12 mouse cellular contexts compared by ENCODE assay signal in genomic region chr11:19350331-19351242, GRCm38 (mm10).
DNase-seq lines count a peak whose midpoint lies in the region; ATAC-seq and TF ChIP-seq lines count a peak whose summit lies in the region.
"Had no signal": no experiment of that assay in that cellular context is flagged by ENCODE, and none has a peak within 500 bp of the region (broad histone marks: within the 10 kb centered on the region; RNA-seq: fewer than 3 reads in every experiment).

No protein-coding gene starts in this region.

- no peak for TF ChIP-seq POLR2A in cerebellum, adult 2 months (IDR thresholded peaks at IDR 0.05; ENCODE audit: borderline replicate concordance, insufficient read depth, low read length)

- no peak overlapping the region for H3K27ac ChIP-seq in forebrain, embryonic 13.5 days
- H3K27ac ChIP-seq in intestine, embryonic 14.5 days (ENCODE audit: low read depth): no peak overlapping the region
- no peak overlapping the region for H3K27ac ChIP-seq in neural tube, embryonic 12.5 days
- no peak overlapping the region for H3K27ac ChIP-seq in cerebellum, adult 2 months (ENCODE audit: insufficient read depth, low read length)
- H3K27ac ChIP-seq: embryonic facial prominence, embryonic 10.5 days had no signal

- 0 out of 2 replicates have a peak overlapping the region, but pooled peaks have one; percentile 27 for H3K9ac ChIP-seq in forebrain, embryonic 13.5 days
- H3K9ac ChIP-seq in intestine, embryonic 14.5 days (ENCODE audit: low read length): no peak overlapping the region
- H3K9ac ChIP-seq in neural tube, embryonic 12.5 days: no peak overlapping the region

- 33% methylated on average over 13 of the region's 13 CpGs for WGBS in forebrain, embryonic 13.5 days
- 25% methylated on average over 13 of the region's 13 CpGs for WGBS in intestine, embryonic 14.5 days
- 37% methylated on average over 13 of the region's 13 CpGs for WGBS in neural tube, embryonic 12.5 days
- WGBS in cerebellum, adult 2 months: 81% methylated on average over 13 of the region's 13 CpGs

- H3K4me1 ChIP-seq in forebrain, embryonic 13.5 days: peaks cover 21% of the 10 kb centered on the region
- 0 out of 2 replicates have a peak, but pooled peaks cover 10% of the 10 kb centered on the region for H3K4me1 ChIP-seq in intestine, embryonic 14.5 days (replicated peaks; ENCODE audit: control insufficient read depth, insufficient read depth, low read length)
- H3K4me1 ChIP-seq in neural tube, embryonic 12.5 days: peaks cover 2% of the 10 kb centered on the region; the same call in 1 of the 2 replicates
- H3K4me1 ChIP-seq in cerebellum, adult 2 months (ENCODE audit: control insufficient read depth, insufficient read depth, low read length): no peaks in the 10 kb centered on the region
- H3K4me1 ChIP-seq: megakaryocyte, embryonic 14.5 days had no signal

- peak overlapping the region; percentile 26 for H3K4me3 ChIP-seq in forebrain, embryonic 13.5 days
- H3K4me3 ChIP-seq in intestine, embryonic 14.5 days (ENCODE audit: low read depth, low read length): no peak overlapping the region
- H3K4me3 ChIP-seq in neural tube, embryonic 12.5 days: no peak overlapping the region
- no peak overlapping the region for H3K4me3 ChIP-seq in cerebellum, adult 2 months (replicated peaks; ENCODE audit: insufficient read depth, low read depth, low read length)
- H3K4me3 ChIP-seq: embryonic facial prominence, embryonic 10.5 days; megakaryocyte, embryonic 14.5 days had no signal

- ATAC-seq in forebrain, embryonic 13.5 days: peak; percentile 56
- ATAC-seq in intestine, embryonic 14.5 days (replicated peaks; ENCODE audit: low FRiP score, low TSS enrichment, low read depth): no peak
- peak; percentile 61; the same call in 1 of the 2 replicates for ATAC-seq in neural tube, embryonic 12.5 days (ENCODE audit: low FRiP score, low read depth)
- ATAC-seq: CD4-positive, CD25-positive, alpha-beta regulatory T cell, adult 4 months had no signal

- no peaks in the 10 kb centered on the region for H3K36me3 ChIP-seq in forebrain, embryonic 13.5 days (ENCODE audit: poor library complexity, severe bottlenecking)
- H3K36me3 ChIP-seq in intestine, embryonic 14.5 days (ENCODE audit: control insufficient read depth, insufficient read depth, low read length): no peaks in the 10 kb centered on the region
- no peaks in the 10 kb centered on the region for H3K36me3 ChIP-seq in neural tube, embryonic 12.5 days
- H3K36me3 ChIP-seq: embryonic facial prominence, embryonic 10.5 days had no signal

- peak; percentile 4 for DNase-seq in kidney, postnatal 14 days
- DNase-seq in kidney, adult 9 months: no peak
- DNase-seq in intestine, embryonic 14.5 days (ENCODE audit: low spot score): peak; percentile 50
- no peak for DNase-seq in natural killer cell, adult 2 months (ENCODE audit: low spot score in 2 of 2)
- DNase-seq in thymus, postnatal 0 days (ENCODE audit: low spot score): no peak
- DNase-seq in cerebellum, adult 2 months: no peak
- DNase-seq: thymus, postnatal 25 days had no signal

- peak overlapping the region; percentile 53 for H3K4me2 ChIP-seq in forebrain, embryonic 13.5 days
- H3K4me2 ChIP-seq in intestine, embryonic 14.5 days (ENCODE audit: low read length): peak overlapping the region; percentile 36
- H3K4me2 ChIP-seq in neural tube, embryonic 12.5 days (replicated peaks): peak overlapping the region; percentile 40

- H3K27me3 ChIP-seq in forebrain, embryonic 13.5 days: peaks cover 64% of the 10 kb centered on the region
- no peaks in the 10 kb centered on the region for H3K27me3 ChIP-seq in intestine, embryonic 14.5 days (replicated peaks; ENCODE audit: control insufficient read depth, insufficient read depth, low read length)
- no peaks in the 10 kb centered on the region for H3K27me3 ChIP-seq in neural tube, embryonic 12.5 days (replicated peaks)
- no peaks in the 10 kb centered on the region for H3K27me3 ChIP-seq in cerebellum, adult 2 months (ENCODE audit: control insufficient read depth, insufficient read depth, low read length)
- H3K27me3 ChIP-seq: megakaryocyte, embryonic 14.5 days had no signal

- no peaks in the 10 kb centered on the region for H3K9me3 ChIP-seq in forebrain, embryonic 13.5 days (replicated peaks)
- no peaks in the 10 kb centered on the region for H3K9me3 ChIP-seq in intestine, embryonic 14.5 days (ENCODE audit: control insufficient read depth, low read length)
- H3K9me3 ChIP-seq in neural tube, embryonic 12.5 days: no peaks in the 10 kb centered on the region
- H3K9me3 ChIP-seq: embryonic facial prominence, embryonic 10.5 days had no signal

- TF ChIP-seq CTCF in cerebellum, adult 2 months (IDR thresholded peaks at IDR 0.05; ENCODE audit: borderline replicate concordance, insufficient read depth, low read depth, low read length): no peak

Comparison
In these comparisons a context has a peak if more than half of its experiments do, and no peak if none do; other contexts are left out.
1. DNase-seq: peak in kidney, postnatal 14 days (single experiment) and intestine, embryonic 14.5 days (single experiment); none in kidney, adult 9 months (single experiment), natural killer cell, adult 2 months (0 of 2), thymus, postnatal 0 days (single experiment) and cerebellum, adult 2 months (0 of 2).
2. Peak in every context shown above with its lines, with median percentiles within 50 percentile points of each other: H3K4me2 ChIP-seq.